Mouse (Mus musculus): ENCODE results near the gene Iscu. TPM values are rescaled to one million over a fixed set of nuclear protein-coding genes. Genes with fewer than 3 reads are reported as not detected.

Iscu gene
- total RNA-seq, 1 experiment: 78.4 TPM

DNA sequence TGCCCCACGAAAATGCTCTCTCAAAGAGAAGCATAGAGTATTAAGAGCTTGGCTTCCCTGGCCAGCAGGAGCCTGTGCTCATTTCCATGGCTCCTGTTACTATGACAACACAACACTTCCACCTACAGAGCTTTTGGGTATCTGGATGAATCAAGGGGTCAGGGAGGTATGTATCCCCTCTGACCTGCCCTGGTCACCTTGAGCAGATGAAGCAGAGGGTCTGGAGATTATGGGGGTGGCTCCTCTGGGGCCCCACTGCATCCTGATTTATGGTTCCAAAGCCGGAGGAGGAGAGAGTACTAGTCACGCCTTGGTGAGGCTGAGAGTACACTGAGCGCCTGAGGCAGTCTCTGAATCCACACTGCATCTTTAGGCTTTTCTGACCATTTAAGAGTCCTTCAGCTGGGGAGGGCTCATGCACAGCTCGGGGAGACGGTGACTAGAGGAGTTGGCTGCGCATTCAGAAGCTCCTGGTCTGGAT, 41.9 kb upstream of the Iscu start:
- Histone ChIP-seq H3K9me3 (ENCODE audit: control insufficient read depth, insufficient read depth, low read depth, low read length) (no peaks in the 10 kb centered on the region), H3K4me1 (ENCODE audit: control insufficient read depth in 2 of 2, insufficient read depth in 2 of 2, low read length in 2 of 2, poor library complexity in 1 of 2) (peaks cover 0 to 7% of the 10 kb centered on the region in 2 experiments; a peak in 1 of 4 replicates), H3K27ac (ENCODE audit: insufficient read depth, low read depth, low read length, poor library complexity, severe bottlenecking) (no peak overlapping the region), H3K9ac (ENCODE audit: insufficient read depth, low read depth, low read length, poor library complexity, severe bottlenecking) (no peak overlapping the region), H3K36me3 (ENCODE audit: control insufficient read depth, insufficient read depth, low read length, poor library complexity, severe bottlenecking) (no peaks in the 10 kb centered on the region), H3K4me3 (ENCODE audit: insufficient read depth in 1 of 2, low read depth in 1 of 2, low read length in 2 of 2, poor library complexity in 1 of 2, severe bottlenecking in 1 of 2) (no peak overlapping the region)
- in situ Hi-C loops (cut with MboI; ENCODE audit: low sequenced_read_pairs in 2 of 2, unreplicated experiment in 2 of 2): no loop called here
- no peak for DNase-seq (ENCODE audit: low read depth, low spot score)
- TF ChIP-seq CHD2 (IDR thresholded peaks at IDR 0.05; ENCODE audit: low read depth, low read length) (no peak), HCFC1 (IDR thresholded peaks at IDR 0.05; ENCODE audit: borderline replicate concordance, insufficient read depth, low read length) (no peak), MAFK (IDR thresholded peaks at IDR 0.05; ENCODE audit: insufficient read depth, low read depth, low read length) (no peak), ZNF384 (IDR thresholded peaks at IDR 0.05; ENCODE audit: low read depth, low read length) (no peak), ZC3H11A (IDR thresholded peaks at IDR 0.05; ENCODE audit: borderline replicate concordance, low read depth, low read length) (no peak)

DNA sequence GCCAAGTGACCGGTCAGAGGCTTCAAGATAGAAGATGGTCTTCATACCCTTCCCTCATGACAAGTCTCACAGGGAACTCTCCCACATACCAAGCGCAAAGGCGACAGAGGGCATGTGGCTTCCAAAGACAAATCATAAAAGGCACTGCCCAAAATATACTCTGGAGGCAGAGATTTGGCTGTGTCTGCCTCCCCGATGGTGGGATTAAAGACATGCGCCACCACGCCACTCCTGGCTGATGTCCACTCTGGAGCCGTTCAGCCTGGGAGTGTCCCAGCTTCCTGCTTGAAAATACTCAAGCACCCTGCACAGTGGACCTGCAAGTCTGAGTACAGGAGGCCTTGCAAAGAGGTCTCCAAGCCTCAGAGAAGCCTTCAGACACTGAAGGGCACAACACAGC, 41.4 kb upstream of the Iscu start:
- TF ChIP-seq ZNF384 (IDR thresholded peaks at IDR 0.05; ENCODE audit: low read depth, low read length) (no peak), HCFC1 (IDR thresholded peaks at IDR 0.05; ENCODE audit: borderline replicate concordance, insufficient read depth, low read length) (no peak), CHD2 (IDR thresholded peaks at IDR 0.05; ENCODE audit: low read depth, low read length) (no peak), ZC3H11A (IDR thresholded peaks at IDR 0.05; ENCODE audit: borderline replicate concordance, low read depth, low read length) (no peak), MAFK (IDR thresholded peaks at IDR 0.05; ENCODE audit: insufficient read depth, low read depth, low read length) (no peak)
- in situ Hi-C loops (cut with MboI; ENCODE audit: low sequenced_read_pairs in 2 of 2, unreplicated experiment in 2 of 2): no loop called here
- H3K4me1 ChIP-seq (ENCODE audit: control insufficient read depth in 2 of 2, insufficient read depth in 2 of 2, low read length in 2 of 2, poor library complexity in 1 of 2): peaks cover 0 to 7% of the 10 kb centered on the region in 2 experiments; a peak in 1 of 4 replicates
- no peak overlapping the region for H3K4me3 ChIP-seq (ENCODE audit: insufficient read depth in 1 of 2, low read depth in 1 of 2, low read length in 2 of 2, poor library complexity in 1 of 2, severe bottlenecking in 1 of 2)
- DNase-seq (ENCODE audit: low read depth, low spot score): no peak
- no peak overlapping the region for H3K27ac ChIP-seq (ENCODE audit: insufficient read depth, low read depth, low read length, poor library complexity, severe bottlenecking)
- H3K9me3 ChIP-seq (ENCODE audit: control insufficient read depth, insufficient read depth, low read depth, low read length): no peaks in the 10 kb centered on the region
- no peak overlapping the region for H3K9ac ChIP-seq (ENCODE audit: insufficient read depth, low read depth, low read length, poor library complexity, severe bottlenecking)
- H3K36me3 ChIP-seq (ENCODE audit: control insufficient read depth, insufficient read depth, low read length, poor library complexity, severe bottlenecking): no peaks in the 10 kb centered on the region

DNA sequence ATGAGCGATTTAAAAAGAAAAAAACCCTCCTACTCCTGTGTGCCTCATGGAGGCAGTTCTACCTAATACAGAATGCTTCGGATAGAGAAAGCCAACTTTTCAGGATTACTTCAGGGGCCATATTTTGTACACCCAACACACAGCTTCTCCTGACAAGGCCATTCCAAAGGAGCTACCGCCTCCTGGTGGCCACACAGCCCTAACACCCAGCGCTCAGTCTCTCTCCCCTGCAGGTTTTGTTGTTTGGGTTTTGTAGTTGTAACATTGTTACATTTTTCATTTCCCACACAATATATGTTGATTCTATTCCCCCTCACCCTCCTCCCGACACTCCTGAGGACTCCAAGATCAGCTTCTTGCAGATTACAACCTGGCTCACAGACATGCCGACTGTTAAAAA, 40.4 kb upstream of the Iscu start:
- H3K4me1 ChIP-seq (ENCODE audit: control insufficient read depth in 2 of 2, insufficient read depth in 2 of 2, low read length in 2 of 2, poor library complexity in 1 of 2): peaks cover 0 to 7% of the 10 kb centered on the region in 2 experiments; a peak in 1 of 4 replicates
- H3K4me3 ChIP-seq (ENCODE audit: insufficient read depth in 1 of 2, low read depth in 1 of 2, low read length in 2 of 2, poor library complexity in 1 of 2, severe bottlenecking in 1 of 2): no peak overlapping the region
- no peak overlapping the region for H3K27ac ChIP-seq (ENCODE audit: insufficient read depth, low read depth, low read length, poor library complexity, severe bottlenecking)
- TF ChIP-seq CHD2 (IDR thresholded peaks at IDR 0.05; ENCODE audit: low read depth, low read length) (no peak), ZC3H11A (IDR thresholded peaks at IDR 0.05; ENCODE audit: borderline replicate concordance, low read depth, low read length) (peak; percentile 99)
- in situ Hi-C loops (cut with MboI; ENCODE audit: low sequenced_read_pairs in 2 of 2, unreplicated experiment in 2 of 2): no loop called here
- no peaks in the 10 kb centered on the region for H3K9me3 ChIP-seq (ENCODE audit: control insufficient read depth, insufficient read depth, low read depth, low read length)
- H3K36me3 ChIP-seq (ENCODE audit: control insufficient read depth, insufficient read depth, low read length, poor library complexity, severe bottlenecking): no peaks in the 10 kb centered on the region; the same call in 1 of the 2 replicates
- DNase-seq (ENCODE audit: low read depth, low spot score): peak; percentile 53
- H3K9ac ChIP-seq (ENCODE audit: insufficient read depth, low read depth, low read length, poor library complexity, severe bottlenecking): no peak overlapping the region

DNA sequence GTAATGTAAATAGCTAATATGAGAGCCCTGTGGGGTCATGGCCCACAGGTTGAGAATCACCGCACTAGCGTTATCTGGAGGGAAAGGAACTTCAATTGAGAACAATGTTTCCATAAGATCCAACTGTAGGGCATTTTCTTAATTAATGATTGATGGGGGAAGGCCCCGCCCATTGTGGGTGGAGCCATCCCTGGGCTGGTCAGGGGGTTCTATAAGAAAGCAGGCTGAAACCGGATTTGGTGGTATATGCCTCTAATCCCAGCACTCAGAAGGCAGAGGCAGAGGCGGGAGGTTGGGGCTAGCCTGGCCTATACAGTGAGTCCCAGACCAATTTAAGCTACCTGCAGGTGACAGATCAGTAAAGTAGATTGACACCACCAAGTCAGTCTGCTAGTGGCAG, 38.2 kb upstream of the Iscu start:
- Histone ChIP-seq H3K27ac (ENCODE audit: insufficient read depth, low read depth, low read length, poor library complexity, severe bottlenecking) (peak overlapping the region; percentile 87), H3K4me1 (ENCODE audit: control insufficient read depth in 2 of 2, insufficient read depth in 2 of 2, low read length in 2 of 2, poor library complexity in 1 of 2) (peaks cover 0 to 11% of the 10 kb centered on the region in 2 experiments; a peak in 1 of 4 replicates), H3K36me3 (ENCODE audit: control insufficient read depth, insufficient read depth, low read length, poor library complexity, severe bottlenecking) (peaks cover 11% of the 10 kb centered on the region; the same call in 1 of the 2 replicates), H3K9ac (ENCODE audit: insufficient read depth, low read depth, low read length, poor library complexity, severe bottlenecking) (peak overlapping the region; percentile 77), H3K9me3 (ENCODE audit: control insufficient read depth, insufficient read depth, low read depth, low read length) (no peaks in the 10 kb centered on the region), H3K4me3 (ENCODE audit: insufficient read depth in 1 of 2, low read depth in 1 of 2, low read length in 2 of 2, poor library complexity in 1 of 2, severe bottlenecking in 1 of 2) (peak overlapping the region in 1 of 2 experiments; percentile 97; a peak in 1 of 4 replicates)
- no peak for TF ChIP-seq CHD2 (IDR thresholded peaks at IDR 0.05; ENCODE audit: low read depth, low read length)
- TF ChIP-seq ZC3H11A (IDR thresholded peaks at IDR 0.05; ENCODE audit: borderline replicate concordance, low read depth, low read length): no peak
- TF ChIP-seq MAFK (IDR thresholded peaks at IDR 0.05; ENCODE audit: insufficient read depth, low read depth, low read length): no peak
- no peak for TF ChIP-seq ZNF384 (IDR thresholded peaks at IDR 0.05; ENCODE audit: low read depth, low read length)
- TF ChIP-seq HCFC1 (IDR thresholded peaks at IDR 0.05; ENCODE audit: borderline replicate concordance, insufficient read depth, low read length): no peak
- in situ Hi-C loops (cut with MboI; ENCODE audit: low sequenced_read_pairs in 2 of 2, unreplicated experiment in 2 of 2): no loop called here
- no peak for DNase-seq (ENCODE audit: low read depth, low spot score)

DNA sequence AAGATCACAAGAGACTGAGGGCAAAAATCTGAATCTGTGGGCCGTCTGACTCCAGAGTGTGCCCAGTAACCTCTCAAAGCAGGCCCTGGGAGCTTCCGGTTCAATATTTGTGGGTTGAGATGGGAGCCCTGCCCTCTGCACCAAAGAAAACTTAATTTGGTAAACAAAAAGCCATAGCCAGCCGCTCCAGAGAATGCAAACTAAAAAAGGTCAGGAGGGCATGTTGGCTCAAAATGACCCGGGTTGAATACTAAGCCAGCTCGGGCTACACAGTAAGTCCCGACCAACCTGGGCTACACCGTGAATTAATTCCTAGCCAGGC, 37.6 kb upstream of the Iscu start:
- Histone ChIP-seq H3K9me3 (ENCODE audit: control insufficient read depth, insufficient read depth, low read depth, low read length) (no peaks in the 10 kb centered on the region), H3K36me3 (ENCODE audit: control insufficient read depth, insufficient read depth, low read length, poor library complexity, severe bottlenecking) (peaks cover 11% of the 10 kb centered on the region; the same call in 1 of the 2 replicates), H3K27ac (ENCODE audit: insufficient read depth, low read depth, low read length, poor library complexity, severe bottlenecking) (peak overlapping the region; percentile 87), H3K4me3 (ENCODE audit: insufficient read depth in 1 of 2, low read depth in 1 of 2, low read length in 2 of 2, poor library complexity in 1 of 2, severe bottlenecking in 1 of 2) (peak overlapping the region; percentile 53 to 97), H3K4me1 (ENCODE audit: control insufficient read depth in 2 of 2, insufficient read depth in 2 of 2, low read length in 2 of 2, poor library complexity in 1 of 2) (peaks cover 0 to 11% of the 10 kb centered on the region in 2 experiments; a peak in 1 of 4 replicates), H3K9ac (ENCODE audit: insufficient read depth, low read depth, low read length, poor library complexity, severe bottlenecking) (peak overlapping the region; percentile 77)
- TF ChIP-seq MAFK (IDR thresholded peaks at IDR 0.05; ENCODE audit: insufficient read depth, low read depth, low read length) (no peak), CHD2 (IDR thresholded peaks at IDR 0.05; ENCODE audit: low read depth, low read length) (no peak)
- no peak for DNase-seq (ENCODE audit: low read depth, low spot score)
- in situ Hi-C loops (cut with MboI; ENCODE audit: low sequenced_read_pairs in 2 of 2, unreplicated experiment in 2 of 2): no loop called here

All from ES-E14 (cell line).